29 mouse cellular contexts compared by ENCODE assay signal in the genomic region with DNA sequence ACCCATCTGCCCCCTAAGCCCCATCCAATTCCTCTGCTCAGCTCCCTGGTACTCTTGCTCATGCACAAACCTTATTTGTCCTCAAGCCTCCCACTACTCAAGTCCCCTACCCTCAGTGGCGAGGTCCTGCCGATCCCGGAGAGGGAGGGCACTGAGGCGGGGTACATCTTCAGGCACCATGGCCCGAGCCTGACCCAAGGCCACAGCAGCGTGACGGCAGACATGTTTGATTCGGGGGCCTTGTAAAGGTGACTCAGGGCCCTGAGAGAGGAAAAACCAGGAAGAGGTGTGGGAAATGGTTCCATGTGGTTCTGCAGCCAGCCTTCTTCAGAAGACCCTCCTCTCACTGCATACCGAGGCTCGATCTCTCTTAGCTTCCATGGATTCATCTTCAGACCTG. TPM values are rescaled to one million over a fixed set of nuclear protein-coding genes. Genes with fewer than 3 reads are reported as not detected.
"Had no signal": no experiment of that assay in that cellular context is flagged by ENCODE, and none has a peak within 500 bp of the region (broad histone marks: within the 10 kb centered on the region; RNA-seq: fewer than 3 reads in every experiment).

No protein-coding gene starts in this region.

- DNase-seq: kidney, postnatal 10 days; kidney, postnatal 36 days; layer of hippocampus, postnatal 36 days; liver, embryonic 13.5 days; lung, adult 2 months; lung, postnatal 14 days; lung, postnatal 4 days; retina, postnatal 1 day; right cerebral cortex, postnatal 25 days; spleen, adult 18-20 months; thymus, adult 2 months; thymus, postnatal 14 days; thymus, postnatal 4 days had no signal

- H3K27me3 ChIP-seq: kidney, embryonic 15.5 days; liver, embryonic 13.5 days; midbrain, embryonic 12.5 days; neural tube, embryonic 13.5 days; stomach, embryonic 15.5 days had no signal

- H3K27ac ChIP-seq: kidney, embryonic 15.5 days; left cerebral cortex, adult 2 months; liver, embryonic 13.5 days; midbrain, embryonic 12.5 days; neural tube, embryonic 13.5 days; stomach, embryonic 15.5 days had no signal

- H3K4me2 ChIP-seq: kidney, embryonic 15.5 days; liver, embryonic 13.5 days; midbrain, embryonic 12.5 days; neural tube, embryonic 13.5 days; stomach, embryonic 15.5 days had no signal

- H3K9ac ChIP-seq: kidney, embryonic 15.5 days; liver, embryonic 13.5 days; midbrain, embryonic 12.5 days; neural tube, embryonic 13.5 days; stomach, embryonic 15.5 days had no signal

- ATAC-seq: midbrain, embryonic 16.5 days had no signal

- H3K4me3 ChIP-seq: kidney, embryonic 15.5 days; left cerebral cortex, adult 2 months; liver, embryonic 13.5 days; midbrain, embryonic 12.5 days; myocyte; neural tube, embryonic 13.5 days; stomach, embryonic 15.5 days had no signal

- H3K9me3 ChIP-seq: kidney, embryonic 15.5 days; liver, embryonic 13.5 days; midbrain, embryonic 12.5 days; neural tube, embryonic 13.5 days; stomach, embryonic 15.5 days had no signal

RNA-seq across cellular contexts. Expression of a gene that starts 14.4 kb away (rescaled TPM):
- total RNA-seq: layer of hippocampus, adult 8-10 months; layer of hippocampus, postnatal 10 days; layer of hippocampus, postnatal 36 days; left cerebral cortex, adult 2 months; left cerebral cortex, postnatal 10 days; left cerebral cortex, postnatal 36 days; megakaryocyte progenitor cell, adult 5-6 weeks; megakaryocyte-erythroid progenitor cell, adult 5-6 weeks had no signal
- polyA plus RNA-seq: limb, embryonic 11.5 days had no signal

RNA-seq across cellular contexts. Expression of a gene that starts 19.1 kb away (rescaled TPM):
- total RNA-seq: monocyte, adult 5-6 weeks; neutrophil, adult 5-6 weeks had no signal
